Mouse (Mus musculus): ENCODE data around the gene C87436.

The C87436 gene

GRCm38 (mm10) chr6:86431531-86431930 lies 6.6 kb upstream of the C87436 start:
- DNase-seq: no peak

GRCm38 (mm10) chr6:86433696-86434095 lies 4.5 kb upstream of the C87436 start:
- DNase-seq: no peak

DNA sequence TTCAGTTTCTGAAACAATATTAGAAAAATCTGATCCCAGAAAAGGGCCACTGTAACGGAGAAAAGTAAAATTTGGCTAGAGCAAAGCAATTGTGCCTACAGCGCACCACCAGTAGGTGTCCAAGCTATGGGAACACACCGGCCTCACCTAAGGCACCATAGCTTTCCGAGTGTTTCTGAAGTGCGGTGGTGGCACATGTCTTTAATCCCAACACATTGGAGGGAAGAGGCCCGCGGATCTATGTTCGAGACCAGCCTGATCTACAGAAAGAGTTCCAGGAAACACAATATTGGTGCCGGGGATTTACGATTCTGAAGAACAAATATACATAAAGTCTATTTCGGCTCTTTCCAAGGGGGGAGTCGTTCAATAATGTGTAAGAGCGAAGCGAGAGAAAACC lies 463 bp upstream of the C87436 start:
- DNase-seq: peak; percentile 65

DNA sequence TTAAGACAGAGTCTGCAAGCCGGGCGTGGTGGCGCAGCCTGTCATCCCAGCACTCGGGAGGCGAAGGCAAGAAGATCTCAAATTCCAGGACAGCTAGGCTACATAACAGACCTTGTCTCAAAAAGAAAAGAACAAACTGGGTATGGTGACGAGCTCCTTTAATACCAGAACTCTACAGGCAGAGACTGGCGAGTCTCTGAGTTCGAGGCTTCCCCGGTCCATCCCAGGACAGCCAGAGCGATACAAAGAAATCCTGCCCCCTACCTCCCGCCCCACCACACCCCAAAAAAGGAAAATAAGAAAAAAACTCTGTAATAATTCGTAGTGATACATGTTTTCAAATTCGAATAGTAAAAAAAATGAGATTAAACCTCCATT lies 934 bp downstream of the C87436 start:
- no peak for DNase-seq

DNA sequence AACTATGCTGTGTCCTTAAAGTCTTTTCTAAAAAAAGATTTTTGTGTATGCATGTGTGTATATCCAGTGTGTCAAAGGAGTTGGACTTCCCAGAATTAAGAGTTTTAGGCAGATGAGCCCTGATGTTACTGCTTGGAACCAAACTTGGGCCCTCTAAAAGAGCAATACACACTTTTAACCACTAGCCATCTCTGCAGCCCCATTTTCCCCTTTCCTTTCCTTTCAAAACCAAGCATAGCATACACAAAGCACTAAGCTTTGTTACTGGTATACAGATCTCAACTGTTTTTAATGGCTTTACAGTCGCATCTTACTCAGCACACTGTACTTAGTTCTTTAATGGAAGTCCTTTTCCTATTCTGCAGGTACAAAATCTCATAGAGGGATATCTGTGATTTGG lies 1.4 kb downstream of the C87436 start:
- DNase-seq: no peak

- DNase-seq: no peak
These were observed 3.4 kb downstream of the C87436 start for GRCm38 (mm10) chr6:86441571-86441970.

DNA sequence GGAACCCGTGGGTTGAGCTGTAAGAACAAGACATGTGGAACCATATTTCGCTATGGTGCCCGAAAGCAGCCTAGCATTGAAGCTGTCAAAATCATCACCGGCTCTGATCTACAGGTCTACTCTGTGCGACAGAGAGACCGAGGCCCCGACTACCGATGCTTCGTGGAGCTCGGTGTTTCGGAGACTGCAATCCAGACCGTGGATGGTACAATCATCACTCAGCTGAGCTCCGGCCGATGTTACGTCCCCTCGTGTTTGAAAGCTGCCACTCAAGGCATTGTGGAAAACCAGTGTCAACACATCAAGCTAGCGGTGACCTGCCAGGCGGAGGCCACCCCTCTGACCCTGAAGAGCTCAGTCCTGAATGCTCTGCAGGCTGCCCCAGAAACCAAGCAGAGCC lies 7.4 kb downstream of the C87436 start:
- no peak for DNase-seq

DNA sequence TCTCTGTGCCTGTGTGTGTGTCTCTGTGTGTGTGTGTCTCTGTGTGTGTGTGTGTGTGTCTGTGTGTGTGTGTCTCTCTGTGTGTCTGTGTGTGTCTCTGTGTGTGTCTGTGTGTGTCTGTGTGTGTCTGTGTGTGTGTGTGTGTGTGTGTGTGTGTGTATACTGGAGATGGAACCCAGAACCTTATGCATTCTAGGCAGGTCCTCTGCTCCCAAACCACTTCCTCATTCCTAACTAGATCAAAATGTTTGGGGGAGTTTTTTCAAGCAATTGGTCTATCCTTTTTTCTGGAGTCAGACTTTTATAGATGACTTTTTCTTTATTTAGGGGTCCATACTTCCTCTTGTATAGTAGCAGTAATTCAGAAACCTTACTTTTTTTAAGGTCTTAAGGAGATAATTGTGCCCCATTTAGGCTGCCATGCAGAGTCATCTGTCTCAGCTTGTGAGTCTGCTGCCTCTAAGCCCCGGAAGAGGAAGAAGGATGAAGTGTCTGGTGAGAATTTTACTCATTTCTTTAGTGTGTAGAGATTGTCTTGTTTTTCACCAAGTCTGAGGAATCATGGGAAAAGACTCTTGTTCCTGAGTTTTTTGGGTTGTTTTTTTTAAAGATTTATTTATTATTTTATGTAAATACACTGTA lies 8.9 kb downstream of the C87436 start:
- no peak for DNase-seq

GRCm38 (mm10) chr6:86456727-86457126 lies 18.6 kb downstream of the C87436 start:
- DNase-seq: no peak

DNA sequence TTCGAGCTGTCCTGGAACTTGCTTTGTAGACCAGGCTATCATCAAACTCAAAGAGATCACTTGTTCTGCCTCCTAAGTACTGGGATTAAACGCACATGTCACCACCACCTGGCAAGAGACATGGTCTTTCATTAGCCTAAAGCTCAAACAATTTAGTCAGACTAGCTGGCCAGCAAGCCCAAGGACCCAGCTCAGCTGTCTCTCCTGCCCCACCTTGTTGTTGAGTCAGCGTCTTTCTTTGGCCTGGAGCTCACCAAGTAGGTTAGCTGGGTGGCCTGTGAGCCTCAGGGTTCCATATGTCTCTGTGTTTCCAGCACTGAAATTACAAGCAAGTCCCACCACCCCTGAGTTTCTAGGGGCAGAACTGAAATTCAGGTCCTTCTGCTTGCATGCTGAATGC lies 24.9 kb downstream of the C87436 start:
- no peak for DNase-seq

DNA sequence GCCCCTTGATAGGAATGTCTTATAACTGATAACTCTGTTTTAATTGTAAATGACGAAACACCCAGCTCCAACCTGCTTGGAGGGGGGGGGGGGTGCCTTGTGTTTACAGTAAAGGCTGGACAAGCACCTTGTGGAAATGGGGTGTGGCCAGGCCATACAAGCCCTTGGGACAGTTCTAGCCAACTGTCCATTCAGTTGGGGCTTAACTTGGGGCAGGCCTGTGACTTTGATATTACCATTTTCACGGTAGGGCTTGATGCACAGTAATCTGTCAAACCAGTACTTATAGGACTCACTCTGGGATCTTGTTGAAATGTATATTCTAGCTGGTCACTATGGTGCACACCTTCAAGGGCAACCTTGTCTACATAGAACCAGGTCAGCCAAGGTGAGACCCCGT lies 33.1 kb downstream of the C87436 start:
- DNase-seq: no peak

GRCm38 (mm10) chr6:86471760-86472099 lies 33.6 kb downstream of the C87436 start:
- no peak for DNase-seq

- DNase-seq: peak; percentile 100
These were observed 34.2 kb downstream of the C87436 start for GRCm38 (mm10) chr6:86472100-86472955.

GRCm38 (mm10) chr6:86473077-86473476 lies 34.9 kb downstream of the C87436 start:
- DNase-seq: no peak

GRCm38 (mm10) chr6:86474072-86474471 lies 35.9 kb downstream of the C87436 start:
- DNase-seq: no peak

DNA sequence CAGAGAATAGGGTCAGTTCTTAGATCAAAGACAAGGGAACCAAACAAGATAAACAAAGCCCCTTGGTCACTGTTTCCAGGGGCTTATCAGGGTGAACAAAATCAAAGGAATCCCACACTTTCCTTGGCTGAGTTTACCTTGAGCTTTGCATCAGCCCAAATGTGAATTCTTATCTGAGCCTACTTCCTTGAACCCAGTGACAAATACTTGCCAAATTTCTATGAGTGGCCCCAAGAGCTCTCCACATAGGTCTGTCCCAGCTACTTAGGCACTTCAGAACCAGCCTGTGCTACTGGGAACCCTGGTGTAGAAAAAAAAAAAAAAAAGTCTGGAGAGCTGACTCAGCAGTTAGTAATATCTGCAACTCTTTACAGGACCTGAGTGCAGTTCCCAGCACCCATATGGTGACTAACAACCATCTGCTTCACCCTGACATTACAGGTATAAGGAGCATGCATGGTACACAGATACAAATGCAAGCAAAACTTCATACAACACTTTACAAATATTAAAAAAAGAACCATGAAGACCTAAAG lies 36.5 kb downstream of the C87436 start:
- DNase-seq: no peak

DNA sequence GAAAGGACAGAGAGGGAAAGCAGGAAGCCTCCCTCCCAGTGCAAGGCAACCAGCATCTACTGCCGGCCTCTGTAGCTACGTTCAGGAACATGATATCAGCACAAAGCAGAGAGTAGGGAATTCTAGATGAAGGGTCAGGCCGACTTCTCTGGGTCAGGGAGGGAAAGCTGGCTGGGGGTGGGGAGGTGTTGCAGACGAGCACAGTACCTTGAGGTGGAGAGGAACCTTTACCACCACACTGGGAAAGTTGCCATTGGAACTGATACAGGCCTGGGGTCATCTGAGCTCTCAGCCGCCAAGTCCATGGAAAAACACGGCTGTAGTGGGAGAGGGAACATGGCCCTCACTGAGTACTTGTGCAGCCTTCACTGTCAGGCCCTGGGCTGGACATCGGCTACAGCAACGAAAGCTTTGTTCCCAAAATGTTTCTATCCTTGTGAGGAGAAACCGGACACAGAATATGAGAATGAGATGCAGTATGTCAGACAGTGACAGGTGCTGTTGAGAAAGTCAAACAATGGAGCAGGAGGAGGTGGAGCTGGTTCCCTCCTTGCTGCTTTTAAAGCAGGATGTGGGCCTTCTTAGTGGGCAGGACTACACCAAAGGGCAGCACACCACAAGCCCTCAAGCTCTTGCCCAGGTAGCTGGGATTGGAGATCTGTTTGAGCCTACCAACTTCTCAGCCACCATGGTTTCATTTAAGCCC lies 37.4 kb downstream of the C87436 start:
- DNase-seq: no peak

- DNase-seq: no peak
These were observed 38.8 kb downstream of the C87436 start for GRCm38 (mm10) chr6:86476931-86477330.

DNA sequence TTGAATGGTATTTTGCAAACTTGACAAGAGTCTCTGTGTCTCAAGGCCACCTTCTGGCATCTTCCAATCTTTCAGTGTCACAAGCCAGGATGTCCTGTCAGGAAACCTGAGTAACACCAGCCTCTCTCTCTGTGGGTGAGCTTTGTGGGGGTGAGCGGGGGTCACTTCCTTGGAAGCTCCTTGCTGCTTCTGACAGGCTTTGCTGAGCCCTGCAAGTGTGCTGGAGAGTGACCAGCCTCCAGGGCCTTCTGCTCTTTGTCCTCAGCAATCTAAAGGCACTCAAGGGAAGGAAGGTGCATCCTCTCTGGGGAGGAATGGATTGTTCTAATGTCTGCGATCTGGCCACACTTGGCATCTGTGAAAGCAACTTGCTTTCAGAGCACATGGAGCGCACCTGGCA lies 41.1 kb downstream of the C87436 start:
- peak; percentile 50 for DNase-seq

GRCm38 (mm10) chr6:86479816-86480188 lies 41.6 kb downstream of the C87436 start:
- no peak for DNase-seq

- peak; percentile 63 for DNase-seq
These were observed 42.1 kb downstream of the C87436 start for GRCm38 (mm10) chr6:86480189-86480831.

- no peak for DNase-seq
These were observed 43.7 kb downstream of the C87436 start for GRCm38 (mm10) chr6:86481871-86482270.

- DNase-seq: no peak
These were observed 47.9 kb downstream of the C87436 start for GRCm38 (mm10) chr6:86485943-86486640.

All from cerebellum, adult 9-11 months (tissue).